In the genomic region with DNA sequence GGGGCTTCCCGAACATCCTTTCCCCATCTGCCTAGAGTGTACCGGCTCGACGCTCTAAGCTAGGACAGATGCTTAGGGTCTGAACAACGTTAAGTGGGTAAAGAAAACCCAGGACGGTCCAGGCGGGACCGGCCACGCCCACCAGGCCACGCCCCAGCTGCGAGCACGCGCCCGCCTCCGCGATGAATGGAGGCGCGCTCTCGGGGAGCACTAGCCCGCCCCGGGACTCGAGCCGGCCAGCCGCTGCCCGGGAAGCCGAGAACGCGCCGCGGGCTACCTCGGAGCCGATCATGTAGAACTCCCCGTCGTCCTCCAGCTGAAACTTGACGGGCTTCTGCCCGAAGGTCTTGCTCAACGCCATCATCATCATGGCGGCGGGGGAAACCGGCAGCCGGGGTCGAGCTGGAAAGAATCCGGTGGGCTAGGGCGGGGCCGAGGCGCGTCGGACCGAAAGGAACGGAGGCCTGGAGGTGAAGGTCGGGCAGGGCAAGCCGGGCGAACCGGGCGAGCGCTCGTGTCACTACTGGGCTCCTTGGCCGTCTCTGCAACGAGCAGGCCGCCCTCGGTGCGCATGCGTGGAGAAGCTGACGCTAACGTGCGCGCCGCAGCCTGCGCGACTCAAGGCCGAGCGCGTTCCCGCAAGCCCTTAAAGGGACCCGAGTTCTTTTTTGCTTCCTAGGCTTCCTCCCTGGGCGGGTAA, we compare ENCODE assay signal across 8 mouse cellular contexts. TPM values are rescaled to one million over a fixed set of nuclear protein-coding genes. Genes with fewer than 3 reads are reported as not detected.
A peak's percentile ranks its signal among the peaks of the same experiment; 100 is the strongest.
DNase-seq lines count a peak whose midpoint lies in the region; ATAC-seq and TF ChIP-seq lines count a peak whose summit lies in the region.

A gene (minus strand): TSS at position 592 of the 700 bp plus-strand sequence.

- H3K27me3 ChIP-seq in heart, embryonic 14.5 days (ENCODE audit: control insufficient read depth, insufficient read depth, low read length), result no peaks in the 10 kb centered on the region
- H3K27me3 ChIP-seq in liver, embryonic 14.5 days (ENCODE audit: control insufficient read depth, insufficient read depth, low read length), result no peaks in the 10 kb centered on the region
- H3K27me3 ChIP-seq in neural tube, embryonic 11.5 days (ENCODE audit: control insufficient read depth, insufficient read depth, low read length), result no peaks in the 10 kb centered on the region
- H3K27me3 ChIP-seq in stomach, postnatal 0 days (ENCODE audit: control insufficient read depth, insufficient read depth, low read length), result no peaks in the 10 kb centered on the region

- peak; percentile 87 for ATAC-seq in heart, embryonic 14.5 days (ENCODE audit: insufficient number of reproducible peaks, insufficient read depth, low FRiP score, low read depth)
- ATAC-seq in liver, embryonic 14.5 days (ENCODE audit: insufficient read depth), result peak; percentile 94
- ATAC-seq in neural tube, embryonic 11.5 days (ENCODE audit: insufficient read depth, low FRiP score, low TSS enrichment), result peak; percentile 84
- peak; percentile 92 for ATAC-seq in stomach, postnatal 0 days (ENCODE audit: low FRiP score, low TSS enrichment)

- H3K4me3 ChIP-seq in heart, embryonic 14.5 days (ENCODE audit: control insufficient read depth in 1 of 2, insufficient read depth in 1 of 2, low read depth in 1 of 2, low read length in 2 of 2), result peak within 1 kb of the TSS; percentile 71 to 86
- H3K4me3 ChIP-seq in liver, embryonic 14.5 days (ENCODE audit: insufficient read depth in 1 of 2, low read depth in 2 of 2, low read length in 2 of 2), result peak within 1 kb of the TSS; percentile 81 to 89
- peak within 1 kb of the TSS; percentile 85 for H3K4me3 ChIP-seq in neural tube, embryonic 11.5 days (ENCODE audit: low read depth, low read length)
- peak within 1 kb of the TSS; percentile 94 for H3K4me3 ChIP-seq in stomach, postnatal 0 days (ENCODE audit: low read depth, low read length)

- H3K27ac ChIP-seq in heart, embryonic 14.5 days (replicated peaks in 1 of 2; ENCODE audit: control insufficient read depth in 1 of 2, insufficient read depth in 1 of 2, low read depth in 2 of 2, low read length in 2 of 2), result peak within 1 kb of the TSS; percentile 84 to 91
- peak within 1 kb of the TSS; percentile 67 for H3K27ac ChIP-seq in liver, embryonic 14.5 days
- peak within 1 kb of the TSS; percentile 92 for H3K27ac ChIP-seq in neural tube, embryonic 11.5 days (ENCODE audit: low read depth, low read length)
- H3K27ac ChIP-seq in stomach, postnatal 0 days (replicated peaks), result peak within 1 kb of the TSS; percentile 88

- DNase-seq in CD4-positive, CD25-positive, alpha-beta regulatory T cell, adult 2 months (ENCODE audit: low read depth, low spot score), result peak; percentile 98
- peak; percentile 91 for DNase-seq in c-Kit-negative CD71-positive TER-119-positive erythroid progenitor cells, embryonic 14.5 days (ENCODE audit: low read depth, low spot score)
- DNase-seq in fibroblast of lung, adult 2 months (ENCODE audit: low read depth), result peak; percentile 83
- DNase-seq in kidney, postnatal 25 days, result peak; percentile 97
- peak; percentile 87 to 91 (median 90) for DNase-seq in liver, embryonic 14.5 days (ENCODE audit: low read depth in 3 of 3, low spot score in 3 of 3)
- DNase-seq in neural tube, embryonic 11.5 days (ENCODE audit: low spot score), result peak; percentile 97
- DNase-seq in stomach, postnatal 0 days (ENCODE audit: low spot score), result peak; percentile 94

- H3K4me2 ChIP-seq in heart, embryonic 14.5 days (ENCODE audit: low read length), result peak within 1 kb of the TSS; percentile 85
- H3K4me2 ChIP-seq in liver, embryonic 14.5 days (ENCODE audit: low read depth), result peak within 1 kb of the TSS; percentile 99
- peak within 1 kb of the TSS; percentile 79 for H3K4me2 ChIP-seq in neural tube, embryonic 11.5 days (ENCODE audit: low read depth)
- peak within 1 kb of the TSS; percentile 93 for H3K4me2 ChIP-seq in stomach, postnatal 0 days (replicated peaks; ENCODE audit: low read depth)

- peaks cover 56% of the 10 kb centered on the region for H3K36me3 ChIP-seq in heart, embryonic 14.5 days (ENCODE audit: control insufficient read depth, insufficient read depth, low read length)
- peaks cover 5% of the 10 kb centered on the region; the same call in 1 of the 2 replicates for H3K36me3 ChIP-seq in liver, embryonic 14.5 days (replicated peaks; ENCODE audit: control insufficient read depth, insufficient read depth, low read depth)
- H3K36me3 ChIP-seq in neural tube, embryonic 11.5 days (ENCODE audit: control insufficient read depth, insufficient read depth, low read length), result no peaks in the 10 kb centered on the region
- peaks cover 5% of the 10 kb centered on the region; the same call in 1 of the 2 replicates for H3K36me3 ChIP-seq in stomach, postnatal 0 days (ENCODE audit: control insufficient read depth, insufficient read depth, low read length)

- H3K4me1 ChIP-seq in heart, embryonic 14.5 days (ENCODE audit: control insufficient read depth in 2 of 2, insufficient read depth in 2 of 2, low read length in 2 of 2), result peaks cover 2 to 33% of the 10 kb centered on the region in 2 experiments
- peaks cover 11 to 12% of the 10 kb centered on the region in 2 experiments for H3K4me1 ChIP-seq in liver, embryonic 14.5 days (replicated peaks; ENCODE audit: control insufficient read depth in 2 of 2, insufficient read depth in 2 of 2, low read length in 1 of 2)
- H3K4me1 ChIP-seq in neural tube, embryonic 11.5 days (ENCODE audit: control insufficient read depth, insufficient read depth, low read length), result peaks cover 18% of the 10 kb centered on the region
- H3K4me1 ChIP-seq in stomach, postnatal 0 days (replicated peaks; ENCODE audit: control insufficient read depth, insufficient read depth), result no peaks in the 10 kb centered on the region

- H3K9me3 ChIP-seq in heart, embryonic 14.5 days (ENCODE audit: control insufficient read depth, low read length), result no peaks in the 10 kb centered on the region
- no peaks in the 10 kb centered on the region for H3K9me3 ChIP-seq in liver, embryonic 14.5 days (ENCODE audit: control insufficient read depth, low read length)
- no peaks in the 10 kb centered on the region for H3K9me3 ChIP-seq in neural tube, embryonic 11.5 days (ENCODE audit: control insufficient read depth, low read length)
- H3K9me3 ChIP-seq in stomach, postnatal 0 days (ENCODE audit: control insufficient read depth, low read length), result no peaks in the 10 kb centered on the region

- WGBS in heart, embryonic 14.5 days, result under 1% methylated on average over 72 of the region's 76 CpGs
- WGBS in liver, embryonic 14.5 days (ENCODE audit: insufficient replicate concordance), result under 1% methylated on average over 76 of the region's 76 CpGs
- under 1% methylated on average over 76 of the region's 76 CpGs for WGBS in neural tube, embryonic 11.5 days
- under 1% methylated on average over 76 of the region's 76 CpGs for WGBS in stomach, postnatal 0 days

- TF ChIP-seq CTCF in liver, embryonic 14.5 days (IDR thresholded peaks at IDR 0.05; ENCODE audit: low read depth), result no peak
- TF ChIP-seq CTCF in stomach, postnatal 0 days (IDR thresholded peaks at IDR 0.05; ENCODE audit: low read depth), result no peak

- no peak for TF ChIP-seq EP300 in liver, embryonic 14.5 days (IDR thresholded peaks at IDR 0.05; ENCODE audit: low read depth)
- no peak for TF ChIP-seq EP300 in stomach, postnatal 0 days (optimal IDR thresholded peaks at IDR 0.05)

- H3K9ac ChIP-seq in heart, embryonic 14.5 days (ENCODE audit: low read length), result peak within 1 kb of the TSS; percentile 92
- peak within 1 kb of the TSS; percentile 87 for H3K9ac ChIP-seq in liver, embryonic 14.5 days (replicated peaks)
- peak within 1 kb of the TSS; percentile 96 for H3K9ac ChIP-seq in neural tube, embryonic 11.5 days (ENCODE audit: low read length)
- H3K9ac ChIP-seq in stomach, postnatal 0 days (ENCODE audit: low read length), result peak within 1 kb of the TSS; percentile 94

RNA-seq across cellular contexts. Expression of the gene that starts here (rescaled TPM):
- polyA plus RNA-seq in heart, embryonic 14.5 days (2014; fragmentation: Nextera tagmentation; extraction: Ambion mirVana), result 99.1 and 103 TPM in 2 replicates
- 21.2 and 28.5 TPM in 2 replicates for polyA plus RNA-seq in liver, embryonic 14.5 days (2012; rRNA removed)
- polyA plus RNA-seq in liver, embryonic 14.5 days (2014; fragmentation: Nextera tagmentation; extraction: Ambion mirVana), result 47.7 and 55.3 TPM in 2 replicates
- polyA plus RNA-seq in neural tube, embryonic 11.5 days (2014; fragmentation: Nextera tagmentation; extraction: Ambion mirVana), result 288 and 294 TPM in 2 replicates
- 81.9 and 82.8 TPM in 2 replicates for polyA plus RNA-seq in stomach, postnatal 0 days (2015; fragmentation: Nextera tagmentation; extraction: Ambion mirVana)

Comparison
In these comparisons a context has a peak if more than half of its experiments do, and no peak if none do; other contexts are left out.
1. Peak in every context shown above with its lines: DNase-seq, ATAC-seq, H3K4me3 ChIP-seq and H3K27ac ChIP-seq.